Mouse (Mus musculus) midbrain, postnatal 0 days (tissue): ENCODE measurements around the gene Usp54. TPM values are rescaled to one million over a fixed set of nuclear protein-coding genes. Genes with fewer than 3 reads are reported as not detected.

Experiments used
- ATAC-seq: fragments of 200-750 bp; cut with Nextera tagmentation; 2 replicates; pipeline ENCODE4 v1.8.0; 2017; ENCODE audit warnings: moderate number of reproducible peaks, mild to moderate bottlenecking, moderate TSS enrichment, moderate library complexity; ENCODE audit not compliant: low FRiP score
- DNase-seq: peaks from one replicate; pipeline ENCODE4 v3.0.0-alpha.2; 2015; ENCODE audit warnings: low spot score
- H3K27ac ChIP-seq: fragments of 300-500 bp; sonication (generic); 2 replicates; pipeline ENCODE4 v1.5.1; 2014; ENCODE audit warnings: low read depth, mild to moderate bottlenecking, low read length, mixed read lengths
- H3K27me3 ChIP-seq: fragments of 300-500 bp; sonication (generic); 2 replicates; pipeline ENCODE4 v1.6.1; 2014; ENCODE audit warnings: low read length, control low read depth, mixed read lengths; ENCODE audit not compliant: insufficient read depth
- H3K36me3 ChIP-seq: fragments of 300-500 bp; sonication (generic); 2 replicates; pipeline ENCODE4 v1.6.1; 2014; ENCODE audit warnings: low read length, control low read depth, mixed read lengths; ENCODE audit not compliant: insufficient read depth
- H3K4me1 ChIP-seq: fragments of 300-500 bp; sonication (generic); 2 replicates; pipeline ENCODE4 v1.6.1; 2014; ENCODE audit warnings: mild to moderate bottlenecking, control low read depth, antibody characterized with exemption, low read length, mixed read lengths; ENCODE audit not compliant: insufficient read depth
- H3K4me2 ChIP-seq: fragments of 300-500 bp; sonication (generic); 2 replicates; pipeline ENCODE4 v1.6.1; 2014; ENCODE audit warnings: low read depth, mild to moderate bottlenecking, low read length, mixed read lengths; ENCODE audit not compliant: poor library complexity, severe bottlenecking
- H3K4me3 ChIP-seq: fragments of 300-500 bp; sonication (generic); 2 replicates; pipeline ENCODE4 v1.5.1; 2014; ENCODE audit warnings: low read depth, mild to moderate bottlenecking, low read length, moderate library complexity
- H3K9ac ChIP-seq: fragments of 300-500 bp; sonication (generic); replicated peaks from 2 replicates; pipeline ENCODE4 v1.6.1; 2014; ENCODE audit warnings: mild to moderate bottlenecking, low read length, moderate library complexity, mixed read lengths; ENCODE audit not compliant: poor library complexity, severe bottlenecking
- H3K9me3 ChIP-seq: fragments of 300-500 bp; sonication (generic); 2 replicates; pipeline ENCODE4 v1.6.1; 2016; ENCODE audit warnings: low read length, control low read depth
- CTCF ChIP-seq: IDR thresholded peaks from 2 replicates; pipeline ENCODE4 v1.5.1; 2016; ENCODE audit warnings: antibody characterized with exemption, mild to moderate bottlenecking
- WGBS: fragments of 180-500 bp; shearing (Covaris S2); extraction: QIAGEN DNeasy Blood & Tissue Kit; methylation state at CpG from one replicate; pipeline ENCODE4 v1.1.7; 2014; 5-methylcytosine and 5-hydroxymethylcytosine counted together
- polyA plus RNA-seq: library from polyadenylated mRNA; unstranded; fragments of >200 nt; fragmentation: Nextera tagmentation; extraction: Ambion mirVana; gene quantifications from 2 replicates; pipeline ENCODE4 v1.2.1, GENCODE M21; 2015
- total RNA-seq: library from RNA; depleted of rRNA; stranded (reverse); fragments of >200 nt; gene quantifications from 2 replicates; pipeline ENCODE4 v1.2.3, GENCODE M21; 2014

Gene Usp54
- total and polyA plus RNA-seq, 2 experiments from 2014 or later: 6.0 to 25.5 TPM

DNA sequence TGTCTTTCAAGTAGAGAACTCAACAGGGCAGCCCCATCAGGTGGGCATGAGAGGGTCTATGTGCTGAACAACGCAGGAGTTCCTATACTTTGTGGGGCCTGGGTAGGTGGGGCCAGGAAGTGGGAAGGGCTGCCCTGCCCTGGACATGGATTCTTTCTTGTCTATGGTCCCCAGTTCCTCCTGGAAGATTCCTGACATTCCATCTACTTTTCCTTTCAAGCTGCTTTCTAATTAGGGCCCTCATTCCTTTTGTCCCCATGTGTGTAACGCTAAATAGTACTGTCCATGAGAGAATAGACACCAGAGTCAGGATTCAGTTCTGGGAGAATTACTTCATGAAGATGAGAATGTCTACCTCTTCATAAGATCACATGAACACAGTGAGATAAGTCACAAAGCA is 22.7 kb upstream of the Usp54 start:
- H3K4me2 ChIP-seq: no peak overlapping the region
- no peak overlapping the region for H3K4me3 ChIP-seq
- 85% methylated on average over 2 of the region's 2 CpGs for WGBS
- peaks cover 6% of the 10 kb centered on the region for H3K27me3 ChIP-seq
- H3K4me1 ChIP-seq: peaks cover 6% of the 10 kb centered on the region; the same call in 1 of the 2 replicates
- H3K36me3 ChIP-seq: no peaks in the 10 kb centered on the region
- no peak for DNase-seq
- ATAC-seq: no peak
- no peak overlapping the region for H3K9ac ChIP-seq
- H3K9me3 ChIP-seq: no peaks in the 10 kb centered on the region
- no peak for TF ChIP-seq CTCF
- no peak overlapping the region for H3K27ac ChIP-seq

DNA sequence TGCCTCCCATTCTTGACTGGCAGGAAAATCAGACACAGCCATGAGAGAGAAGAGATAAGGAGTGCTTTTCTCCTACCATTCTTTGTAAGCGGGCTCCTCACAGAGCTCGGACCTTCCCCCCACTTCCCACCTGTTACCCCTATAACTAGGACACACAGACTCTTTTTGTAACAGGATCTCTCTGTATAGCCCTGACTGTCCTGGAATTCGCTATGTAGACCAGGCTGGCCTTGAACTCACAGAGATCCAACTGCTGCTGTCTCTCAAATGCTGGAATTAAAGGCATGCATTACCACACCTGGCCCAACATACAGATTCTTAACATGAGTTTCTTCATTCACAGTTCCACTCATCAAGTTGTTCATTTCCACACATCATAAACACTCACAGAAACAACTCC is 21.9 kb upstream of the Usp54 start:
- Histone ChIP-seq H3K36me3 (no peaks in the 10 kb centered on the region), H3K27ac (no peak overlapping the region), H3K4me2 (peak overlapping the region; percentile 89; the same call in 1 of the 2 replicates), H3K9me3 (no peaks in the 10 kb centered on the region), H3K4me1 (peaks cover 6% of the 10 kb centered on the region; the same call in 1 of the 2 replicates), H3K27me3 (no peaks in the 10 kb centered on the region), H3K4me3 (no peak overlapping the region), H3K9ac (peak overlapping the region; percentile 73; the same call in 1 of the 2 replicates)
- WGBS: 93% methylated on average over 3 of the region's 3 CpGs
- TF ChIP-seq CTCF: no peak
- ATAC-seq: no peak
- DNase-seq: no peak

DNA sequence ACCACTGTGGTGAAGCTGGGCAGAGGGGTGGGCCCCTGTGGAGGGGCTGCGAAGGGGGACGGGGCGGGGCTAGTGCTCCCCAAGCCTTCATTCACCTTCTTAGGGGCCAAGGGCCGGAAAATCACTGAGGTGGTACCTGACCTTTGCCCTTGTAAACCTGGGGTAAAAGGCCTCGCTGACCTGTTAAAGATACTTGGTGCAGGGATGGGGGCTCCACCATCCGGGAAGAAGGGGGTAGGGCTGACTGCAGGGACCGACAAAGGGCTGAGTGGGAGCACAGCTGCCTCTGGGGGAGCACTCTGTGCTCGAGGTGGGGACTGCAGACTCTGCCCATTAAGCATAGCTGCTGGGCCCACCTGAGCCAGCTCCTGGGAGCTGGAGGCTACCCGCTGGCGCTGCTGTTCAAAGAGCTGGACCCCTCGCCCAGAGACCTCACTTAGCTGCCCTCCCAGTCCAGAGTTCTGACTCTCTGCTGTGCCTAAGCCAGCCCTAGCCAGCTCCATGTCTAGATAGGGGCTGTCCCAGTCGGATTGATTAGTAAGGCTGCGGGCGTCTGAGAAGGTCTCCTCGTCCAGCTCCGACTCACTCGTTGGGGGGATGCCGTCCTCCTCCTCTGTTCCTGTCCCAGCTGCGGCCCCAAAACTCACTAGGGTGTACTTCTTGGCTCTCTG is 20.9 kb upstream of the Usp54 start:
- Histone ChIP-seq H3K9ac (peak overlapping the region; percentile 73), H3K4me2 (peak overlapping the region; percentile 89), H3K27me3 (no peaks in the 10 kb centered on the region), H3K27ac (peak overlapping the region; percentile 83), H3K9me3 (no peaks in the 10 kb centered on the region), H3K4me1 (peaks cover 6% of the 10 kb centered on the region; the same call in 1 of the 2 replicates), H3K36me3 (no peaks in the 10 kb centered on the region), H3K4me3 (peak overlapping the region; percentile 55)
- WGBS: 4% methylated on average over 19 of the region's 19 CpGs
- peak; percentile 36 for DNase-seq
- TF ChIP-seq CTCF: no peak
- peak; percentile 65 for ATAC-seq

DNA sequence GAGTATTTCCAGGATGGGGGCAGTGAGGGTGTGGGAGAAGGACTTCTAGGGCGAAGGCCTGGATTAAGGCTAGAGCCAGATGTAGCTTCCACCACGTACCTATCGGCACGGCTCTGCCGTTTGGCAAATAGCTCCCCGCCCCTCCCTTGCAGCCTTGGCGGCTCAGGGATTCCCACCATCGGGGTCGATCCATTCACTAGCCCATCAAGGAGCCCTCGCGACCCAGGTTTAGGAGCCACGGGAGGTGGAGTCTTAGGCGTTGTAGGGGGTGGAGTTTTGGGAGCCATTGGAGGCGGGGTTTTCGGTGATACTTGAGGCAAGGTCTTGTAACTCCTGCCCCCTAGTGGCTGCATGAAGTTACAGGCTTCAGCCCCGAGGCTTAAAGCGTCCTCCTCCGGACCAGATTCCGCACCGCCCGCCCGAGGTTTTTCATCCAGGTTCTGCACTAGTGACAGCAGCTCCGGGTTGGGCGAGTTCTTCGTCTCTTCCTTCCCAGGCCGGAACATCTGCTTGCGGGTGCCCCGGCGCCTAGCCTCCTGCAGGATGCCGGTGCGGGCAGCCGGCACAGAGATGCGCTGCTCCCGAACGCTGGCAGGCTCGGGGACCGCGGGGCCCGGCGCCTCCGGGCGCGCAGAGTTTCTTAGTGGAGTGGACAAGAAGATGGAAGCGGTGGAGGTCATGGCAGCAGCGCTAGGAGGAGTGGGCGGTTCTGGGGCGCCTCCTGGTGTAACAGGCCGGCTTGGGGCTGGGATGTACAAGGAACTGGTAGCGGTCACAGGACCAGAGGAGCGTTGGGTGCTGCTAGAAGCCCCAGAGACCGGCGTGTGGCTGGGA is 20.2 kb upstream of the Usp54 start:
- H3K9ac ChIP-seq: peak overlapping the region; percentile 73
- DNase-seq: peak; percentile 99
- H3K36me3 ChIP-seq: no peaks in the 10 kb centered on the region
- H3K27ac ChIP-seq: peak overlapping the region; percentile 83
- H3K4me1 ChIP-seq: peaks cover 6% of the 10 kb centered on the region; the same call in 1 of the 2 replicates
- peak overlapping the region; percentile 89 for H3K4me2 ChIP-seq
- TF ChIP-seq CTCF: peak; percentile 90
- 2% methylated on average over 52 of the region's 52 CpGs for WGBS
- H3K4me3 ChIP-seq: peak overlapping the region; percentile 55
- ATAC-seq: peak; percentile 88
- H3K27me3 ChIP-seq: no peaks in the 10 kb centered on the region
- no peaks in the 10 kb centered on the region for H3K9me3 ChIP-seq

DNA sequence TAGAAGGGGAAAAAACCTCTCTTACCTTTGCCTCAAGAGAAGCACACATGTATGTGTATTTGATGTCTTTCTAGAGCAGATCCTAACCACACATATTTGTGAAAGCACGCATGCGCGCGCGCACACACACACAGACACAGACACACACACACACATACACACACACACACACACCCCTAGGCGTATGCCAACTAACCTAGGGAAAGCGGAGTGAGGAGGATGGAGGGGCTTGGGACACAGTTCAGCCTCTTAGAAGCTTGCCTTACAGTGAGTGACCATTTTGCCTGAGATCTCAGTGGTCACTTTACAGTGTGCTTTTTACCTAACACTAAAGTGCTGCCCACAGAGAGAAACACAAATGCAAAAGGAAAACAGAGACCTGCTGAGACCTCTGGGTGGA is 18.8 kb upstream of the Usp54 start:
- H3K9ac ChIP-seq: no peak overlapping the region
- WGBS: 96% methylated on average over 7 of the region's 7 CpGs
- no peak for ATAC-seq
- no peak overlapping the region for H3K27ac ChIP-seq
- TF ChIP-seq CTCF: no peak
- H3K4me2 ChIP-seq: no peak overlapping the region
- H3K27me3 ChIP-seq: no peaks in the 10 kb centered on the region
- no peaks in the 10 kb centered on the region for H3K36me3 ChIP-seq
- no peak for DNase-seq
- H3K9me3 ChIP-seq: no peaks in the 10 kb centered on the region
- H3K4me1 ChIP-seq: peaks cover 6% of the 10 kb centered on the region; the same call in 1 of the 2 replicates
- H3K4me3 ChIP-seq: no peak overlapping the region

DNA sequence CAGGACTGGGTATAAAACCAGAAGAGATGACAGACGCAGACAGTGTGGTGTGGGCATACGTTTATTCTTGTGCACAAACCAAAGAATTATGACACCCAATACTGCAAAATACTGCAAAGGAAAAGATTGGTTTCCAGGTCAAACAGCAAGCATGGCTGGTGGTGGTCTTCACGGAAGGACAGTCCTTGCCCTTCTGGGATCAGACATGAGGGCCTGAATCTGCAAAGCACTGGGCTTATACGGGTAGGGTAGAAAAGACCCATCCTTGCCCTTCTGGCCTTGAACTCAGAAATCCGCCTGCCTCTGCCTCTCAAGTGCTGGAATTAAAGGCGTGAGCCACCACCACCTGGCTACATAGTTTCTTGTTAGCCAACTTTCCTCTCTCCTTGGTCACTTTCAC is 18.0 kb upstream of the Usp54 start:
- H3K27ac ChIP-seq: no peak overlapping the region
- no peak for DNase-seq
- no peak overlapping the region for H3K4me3 ChIP-seq
- no peaks in the 10 kb centered on the region for H3K36me3 ChIP-seq
- no peak overlapping the region for H3K9ac ChIP-seq
- H3K4me2 ChIP-seq: no peak overlapping the region
- TF ChIP-seq CTCF: no peak
- no peaks in the 10 kb centered on the region for H3K27me3 ChIP-seq
- peaks cover 6% of the 10 kb centered on the region; the same call in 1 of the 2 replicates for H3K4me1 ChIP-seq
- H3K9me3 ChIP-seq: no peaks in the 10 kb centered on the region
- WGBS: 91% methylated on average over 6 of the region's 6 CpGs
- ATAC-seq: no peak
